Mouse (Mus musculus): Measurements from ENCODE around the gene Dclk2. TPM values are rescaled to one million over a fixed set of nuclear protein-coding genes. Genes with fewer than 3 reads are reported as not detected.

Dclk2 gene
- polyA plus RNA-seq, 1 experiment, result 3.2 TPM

- no peak for DNase-seq
- H3K4me1 ChIP-seq (ENCODE audit: control insufficient read depth, insufficient read depth, low read length), result no peaks in the 10 kb centered on the region
- WGBS, result 50% methylated on average over 14 of the region's 14 CpGs
- no peaks in the 10 kb centered on the region for H3K36me3 ChIP-seq (ENCODE audit: control insufficient read depth, insufficient read depth, low read length)
- H3K27me3 ChIP-seq (replicated peaks; ENCODE audit: control insufficient read depth, insufficient read depth, low read length), result no peaks in the 10 kb centered on the region
- no peak for TF ChIP-seq POLR2A (IDR thresholded peaks at IDR 0.05; ENCODE audit: low read depth, low read length)
- H3K4me3 ChIP-seq (ENCODE audit: insufficient read depth, low read depth, low read length), result no peak overlapping the region
- no peak overlapping the region for H3K27ac ChIP-seq (ENCODE audit: insufficient read depth, low read depth, low read length)
These were observed 87.9 kb downstream of the Dclk2 start for GRCm38 (mm10) chr3:86832591-86833267.

GRCm38 (mm10) chr3:86832115-86832514 is 88.5 kb downstream of the Dclk2 start:
- WGBS, result 72% methylated on average over 8 of the region's 8 CpGs
- no peak overlapping the region for H3K27ac ChIP-seq (ENCODE audit: insufficient read depth, low read depth, low read length)
- TF ChIP-seq POLR2A (IDR thresholded peaks at IDR 0.05; ENCODE audit: low read depth, low read length) (no peak), CTCF (conservative IDR thresholded peaks at IDR 0.05; ENCODE audit: insufficient read depth, insufficient read length, low read depth, low read length) (no peak)
- H3K36me3 ChIP-seq (ENCODE audit: control insufficient read depth, insufficient read depth, low read length), result no peaks in the 10 kb centered on the region
- no peak for DNase-seq
- H3K4me3 ChIP-seq (ENCODE audit: insufficient read depth, low read depth, low read length), result no peak overlapping the region
- H3K4me1 ChIP-seq (ENCODE audit: control insufficient read depth, insufficient read depth, low read length), result no peaks in the 10 kb centered on the region
- H3K27me3 ChIP-seq (replicated peaks; ENCODE audit: control insufficient read depth, insufficient read depth, low read length), result no peaks in the 10 kb centered on the region

- no peaks in the 10 kb centered on the region for H3K27me3 ChIP-seq (replicated peaks; ENCODE audit: control insufficient read depth, insufficient read depth, low read length)
- H3K4me1 ChIP-seq (ENCODE audit: control insufficient read depth, insufficient read depth, low read length), result no peaks in the 10 kb centered on the region
- DNase-seq, result no peak
- TF ChIP-seq POLR2A (IDR thresholded peaks at IDR 0.05; ENCODE audit: low read depth, low read length), result no peak
- TF ChIP-seq CTCF (conservative IDR thresholded peaks at IDR 0.05; ENCODE audit: insufficient read depth, insufficient read length, low read depth, low read length), result no peak
- no peak overlapping the region for H3K27ac ChIP-seq (ENCODE audit: insufficient read depth, low read depth, low read length)
- H3K36me3 ChIP-seq (ENCODE audit: control insufficient read depth, insufficient read depth, low read length), result no peaks in the 10 kb centered on the region
- 95% methylated on average over 3 of the region's 3 CpGs for WGBS
- H3K4me3 ChIP-seq (ENCODE audit: insufficient read depth, low read depth, low read length), result no peak overlapping the region
These were observed 93.1 kb downstream of the Dclk2 start for GRCm38 (mm10) chr3:86827506-86827905.

GRCm38 (mm10) chr3:86821383-86821782 is 99.3 kb downstream of the Dclk2 start:
- WGBS, result 33% methylated on average over 3 of the region's 3 CpGs
- Histone ChIP-seq H3K27me3 (replicated peaks; ENCODE audit: control insufficient read depth, insufficient read depth, low read length) (no peaks in the 10 kb centered on the region), H3K4me1 (ENCODE audit: control insufficient read depth, insufficient read depth, low read length) (peaks cover 15% of the 10 kb centered on the region), H3K36me3 (ENCODE audit: control insufficient read depth, insufficient read depth, low read length) (no peaks in the 10 kb centered on the region), H3K4me3 (ENCODE audit: insufficient read depth, low read depth, low read length) (no peak overlapping the region), H3K27ac (ENCODE audit: insufficient read depth, low read depth, low read length) (peak overlapping the region; percentile 28; the same call in 1 of the 2 replicates)
- DNase-seq, result peak; percentile 74
- no peak for TF ChIP-seq POLR2A (IDR thresholded peaks at IDR 0.05; ENCODE audit: low read depth, low read length)
- no peak for TF ChIP-seq CTCF (conservative IDR thresholded peaks at IDR 0.05; ENCODE audit: insufficient read depth, insufficient read length, low read depth, low read length)

- TF ChIP-seq POLR2A (IDR thresholded peaks at IDR 0.05; ENCODE audit: low read depth, low read length) (no peak), CTCF (conservative IDR thresholded peaks at IDR 0.05; ENCODE audit: insufficient read depth, insufficient read length, low read depth, low read length) (no peak)
- Histone ChIP-seq H3K4me3 (ENCODE audit: insufficient read depth, low read depth, low read length) (no peak overlapping the region), H3K27ac (ENCODE audit: insufficient read depth, low read depth, low read length) (peak overlapping the region; percentile 28; the same call in 1 of the 2 replicates), H3K36me3 (ENCODE audit: control insufficient read depth, insufficient read depth, low read length) (no peaks in the 10 kb centered on the region), H3K4me1 (ENCODE audit: control insufficient read depth, insufficient read depth, low read length) (peaks cover 15% of the 10 kb centered on the region), H3K27me3 (replicated peaks; ENCODE audit: control insufficient read depth, insufficient read depth, low read length) (no peaks in the 10 kb centered on the region)
- 30% methylated on average over 10 of the region's 10 CpGs for WGBS
- DNase-seq, result peak; percentile 74
These were observed 100.3 kb downstream of the Dclk2 start for GRCm38 (mm10) chr3:86820344-86820743.

GRCm38 (mm10) chr3:86819372-86819771 is 101.3 kb downstream of the Dclk2 start:
- H3K36me3 ChIP-seq (ENCODE audit: control insufficient read depth, insufficient read depth, low read length), result no peaks in the 10 kb centered on the region
- no peaks in the 10 kb centered on the region for H3K27me3 ChIP-seq (replicated peaks; ENCODE audit: control insufficient read depth, insufficient read depth, low read length)
- H3K4me1 ChIP-seq (ENCODE audit: control insufficient read depth, insufficient read depth, low read length), result peaks cover 15% of the 10 kb centered on the region
- H3K27ac ChIP-seq (ENCODE audit: insufficient read depth, low read depth, low read length), result no peak overlapping the region
- TF ChIP-seq POLR2A (IDR thresholded peaks at IDR 0.05; ENCODE audit: low read depth, low read length), result no peak
- TF ChIP-seq CTCF (conservative IDR thresholded peaks at IDR 0.05; ENCODE audit: insufficient read depth, insufficient read length, low read depth, low read length), result no peak
- H3K4me3 ChIP-seq (ENCODE audit: insufficient read depth, low read depth, low read length), result no peak overlapping the region
- 98% methylated on average over 6 of the region's 6 CpGs for WGBS
- DNase-seq, result no peak

GRCm38 (mm10) chr3:86818001-86818585 is 102.6 kb downstream of the Dclk2 start:
- WGBS, result 61% methylated on average over 13 of the region's 13 CpGs

More at GRCm38 (mm10) chr3:86818001-86818585, 102.6 kb downstream of the Dclk2 start:
- Histone ChIP-seq H3K36me3 (ENCODE audit: control insufficient read depth, insufficient read depth, low read length) (no peaks in the 10 kb centered on the region), H3K27ac (ENCODE audit: insufficient read depth, low read depth, low read length) (no peak overlapping the region), H3K4me1 (ENCODE audit: control insufficient read depth, insufficient read depth, low read length) (peaks cover 15% of the 10 kb centered on the region), H3K4me3 (ENCODE audit: insufficient read depth, low read depth, low read length) (no peak overlapping the region), H3K27me3 (replicated peaks; ENCODE audit: control insufficient read depth, insufficient read depth, low read length) (no peaks in the 10 kb centered on the region)
- no peak for TF ChIP-seq CTCF (conservative IDR thresholded peaks at IDR 0.05; ENCODE audit: insufficient read depth, insufficient read length, low read depth, low read length)
- no peak for TF ChIP-seq POLR2A (IDR thresholded peaks at IDR 0.05; ENCODE audit: low read depth, low read length)
- DNase-seq, result peak; percentile 51

Measured in kidney, adult 2 months (tissue).